Mouse (Mus musculus) kidney, adult 2 months (tissue): ENCODE results near the gene Etl4. TPM values are rescaled to one million over a fixed set of nuclear protein-coding genes. Genes with fewer than 3 reads are reported as not detected.
"Not testable (repeated sequence)": the region's sequence is repeated elsewhere in the genome, so short reads cannot be mapped to it uniquely, and the experiment has no call there.

ENCODE experiments used
- DNase-seq: peaks from one replicate; pipeline ENCODE4 v3.0.0; 2021
- H3K27ac ChIP-seq: fragments of 200-500 bp; 2 replicates; pipeline ENCODE4 v1.5.1; 2012; ENCODE audit warnings: low read depth, low read length, control low read depth, inconsistent platforms; ENCODE audit not compliant: insufficient read depth
- H3K27me3 ChIP-seq: fragments of 200-500 bp; replicated peaks from 2 replicates; pipeline ENCODE4 v1.6.1; 2012; ENCODE audit warnings: mild to moderate bottlenecking, moderate library complexity, low read length, inconsistent platforms; ENCODE audit not compliant: control insufficient read depth, insufficient read depth
- H3K36me3 ChIP-seq: fragments of 200-500 bp; 2 replicates; pipeline ENCODE4 v1.6.1; 2012; ENCODE audit warnings: mild to moderate bottlenecking, moderate library complexity, low read length, inconsistent platforms; ENCODE audit not compliant: control insufficient read depth, insufficient read depth
- H3K4me1 ChIP-seq: fragments of 200-500 bp; 2 replicates; pipeline ENCODE4 v1.6.1; 2011; ENCODE audit warnings: low read length; ENCODE audit not compliant: control insufficient read depth, insufficient read depth
- H3K4me3 ChIP-seq: fragments of 200-500 bp; 2 replicates; pipeline ENCODE4 v1.5.1; 2011; ENCODE audit warnings: mild to moderate bottlenecking, low read depth, low read length, control low read depth; ENCODE audit not compliant: insufficient read depth
- CTCF ChIP-seq: fragments of 200-500 bp; conservative IDR thresholded peaks from 2 replicates; pipeline ENCODE4 v1.5.1; 2011; ENCODE audit warnings: low read depth, mild to moderate bottlenecking, control low read depth, low read length, moderate library complexity, mixed read lengths; ENCODE audit not compliant: insufficient read depth, insufficient read length
- POLR2A ChIP-seq: fragments of 200-500 bp; IDR thresholded peaks from one replicate; pipeline ENCODE4 v1.6.1; 2011; ENCODE audit warnings: low read depth, low read length, control low read depth
- WGBS: fragments of 180-500 bp; shearing (Covaris S2); methylation state at CpG from one replicate; pipeline ENCODE4 v1.1.7; 2018; 5-methylcytosine and 5-hydroxymethylcytosine counted together
- polyA plus RNA-seq: library from polyadenylated mRNA; depleted of rRNA; stranded (reverse); fragments of >200 nt; gene quantifications from 2 replicates; pipeline ENCODE4 v1.2.3, GENCODE M21; 2012

Gene Etl4
- polyA plus RNA-seq, 1 experiment, result 21.4 TPM

GRCm38 (mm10) chr2:20662696-20663095 is 753.1 kb downstream of the Etl4 start:
- no peak for TF ChIP-seq POLR2A
- no peak for TF ChIP-seq CTCF

GRCm38 (mm10) chr2:20665309-20665971 is 755.9 kb downstream of the Etl4 start:
- no peaks in the 10 kb centered on the region for H3K36me3 ChIP-seq
- DNase-seq, result no peak
- H3K27ac ChIP-seq, result no peak overlapping the region
- 55% methylated on average over 5 of the region's 5 CpGs for WGBS
- no peaks in the 10 kb centered on the region for H3K4me1 ChIP-seq
- H3K27me3 ChIP-seq, result no peaks in the 10 kb centered on the region
- no peak overlapping the region for H3K4me3 ChIP-seq
- TF ChIP-seq CTCF (no peak), POLR2A (no peak)

More at GRCm38 (mm10) chr2:20662696-20663095, 753.1 kb downstream of the Etl4 start:
- H3K4me1 ChIP-seq, result no peaks in the 10 kb centered on the region
- H3K27me3 ChIP-seq, result no peaks in the 10 kb centered on the region
- no peak overlapping the region for H3K27ac ChIP-seq
- H3K36me3 ChIP-seq, result no peaks in the 10 kb centered on the region
- DNase-seq, result no peak
- 80% methylated on average over 3 of the region's 3 CpGs for WGBS
- no peak overlapping the region for H3K4me3 ChIP-seq

GRCm38 (mm10) chr2:20666051-20666478 is 756.5 kb downstream of the Etl4 start:
- H3K27me3 ChIP-seq, result no peaks in the 10 kb centered on the region
- TF ChIP-seq CTCF (peak; percentile 69), POLR2A (no peak)
- H3K4me1 ChIP-seq, result no peaks in the 10 kb centered on the region
- H3K27ac ChIP-seq, result no peak overlapping the region
- no peak overlapping the region for H3K4me3 ChIP-seq
- H3K36me3 ChIP-seq, result no peaks in the 10 kb centered on the region
- WGBS, result 49% methylated on average over 2 of the region's 2 CpGs
- DNase-seq, result peak; percentile 53

- H3K27ac ChIP-seq, result no peak overlapping the region
- no peak overlapping the region for H3K4me3 ChIP-seq
- no peak for TF ChIP-seq POLR2A
- TF ChIP-seq CTCF, result no peak
- H3K4me1 ChIP-seq, result no peaks in the 10 kb centered on the region
- no peak for DNase-seq
- no peaks in the 10 kb centered on the region for H3K27me3 ChIP-seq
- H3K36me3 ChIP-seq, result no peaks in the 10 kb centered on the region
- 72% methylated on average over 3 of the region's 3 CpGs for WGBS
Measured at GRCm38 (mm10) chr2:20667876-20668275, 758.3 kb downstream of the Etl4 start.

GRCm38 (mm10) chr2:20668276-20669030 is 758.9 kb downstream of the Etl4 start:
- H3K27me3 ChIP-seq, DNase-seq, H3K27ac ChIP-seq, H3K36me3 ChIP-seq, H3K4me3 ChIP-seq, H3K4me1 ChIP-seq: not testable (repeated sequence)
- WGBS, result 85% methylated on average over 12 of the region's 12 CpGs

- 82% methylated on average over 4 of the region's 4 CpGs for WGBS
Measured at GRCm38 (mm10) chr2:20669367-20669766, 759.8 kb downstream of the Etl4 start.

GRCm38 (mm10) chr2:20671546-20672255 is 762.1 kb downstream of the Etl4 start:
- no peak for DNase-seq
- TF ChIP-seq POLR2A (no peak), CTCF (no peak)
- WGBS, result 57% methylated on average over 13 of the region's 13 CpGs
- H3K4me3 ChIP-seq, result no peak overlapping the region
- no peaks in the 10 kb centered on the region for H3K36me3 ChIP-seq
- H3K27ac ChIP-seq, result no peak overlapping the region
- H3K4me1 ChIP-seq, result no peaks in the 10 kb centered on the region
- no peaks in the 10 kb centered on the region for H3K27me3 ChIP-seq

More at GRCm38 (mm10) chr2:20669367-20669766, 759.8 kb downstream of the Etl4 start:
- Histone ChIP-seq H3K4me1 (no peaks in the 10 kb centered on the region), H3K4me3 (no peak overlapping the region), H3K36me3 (no peaks in the 10 kb centered on the region), H3K27ac (no peak overlapping the region), H3K27me3 (no peaks in the 10 kb centered on the region)
- TF ChIP-seq CTCF, result no peak
- no peak for TF ChIP-seq POLR2A
- no peak for DNase-seq
